Mouse (Mus musculus) hindbrain, embryonic 10.5 days (tissue): ENCODE measurements around the gene Fam92b. TPM values are rescaled to one million over a fixed set of nuclear protein-coding genes. Genes with fewer than 3 reads are reported as not detected.

Source experiments
- DNase-seq: peaks from one replicate; pipeline ENCODE4 v3.0.0-alpha.2; 2017; ENCODE audit warnings: low spot score
- H3K27ac ChIP-seq: fragments of 300-500 bp; sonication (generic); 2 replicates; pipeline ENCODE4 v1.5.1; 2016; ENCODE audit warnings: mild to moderate bottlenecking, moderate library complexity
- H3K27me3 ChIP-seq: fragments of 300-500 bp; sonication (generic); 2 replicates; pipeline ENCODE4 v1.6.1; 2016; ENCODE audit warnings: mild to moderate bottlenecking; ENCODE audit not compliant: poor library complexity, insufficient read depth, severe bottlenecking
- H3K36me3 ChIP-seq: fragments of 300-500 bp; sonication (generic); 2 replicates; pipeline ENCODE4 v1.6.1; 2016; ENCODE audit warnings: mild to moderate bottlenecking, moderate library complexity
- H3K4me1 ChIP-seq: fragments of 300-500 bp; sonication (generic); replicated peaks from 2 replicates; pipeline ENCODE4 v1.6.1; 2016; ENCODE audit warnings: mild to moderate bottlenecking
- H3K4me3 ChIP-seq: fragments of 300-500 bp; sonication (generic); 2 replicates; pipeline ENCODE4 v1.5.1; 2016; ENCODE audit warnings: mild to moderate bottlenecking, moderate library complexity
- H3K9me3 ChIP-seq: fragments of 300-500 bp; sonication (generic); 2 replicates; pipeline ENCODE4 v1.6.1; 2016; ENCODE audit warnings: mild to moderate bottlenecking, moderate library complexity
- WGBS: fragments of 180-500 bp; shearing (Covaris S2); methylation state at CpG from one replicate; pipeline ENCODE4 v1.1.7; 2016; 5-methylcytosine and 5-hydroxymethylcytosine counted together
- polyA plus RNA-seq: library from polyadenylated mRNA; unstranded; fragments of >200 nt; fragmentation: Nextera tagmentation; extraction: Ambion mirVana; gene quantifications from 2 replicates; pipeline ENCODE4 v1.2.1, GENCODE M21; 2016

Gene Fam92b
- polyA plus RNA-seq, 1 experiment from 2014 or later, result 4.1 TPM

DNA sequence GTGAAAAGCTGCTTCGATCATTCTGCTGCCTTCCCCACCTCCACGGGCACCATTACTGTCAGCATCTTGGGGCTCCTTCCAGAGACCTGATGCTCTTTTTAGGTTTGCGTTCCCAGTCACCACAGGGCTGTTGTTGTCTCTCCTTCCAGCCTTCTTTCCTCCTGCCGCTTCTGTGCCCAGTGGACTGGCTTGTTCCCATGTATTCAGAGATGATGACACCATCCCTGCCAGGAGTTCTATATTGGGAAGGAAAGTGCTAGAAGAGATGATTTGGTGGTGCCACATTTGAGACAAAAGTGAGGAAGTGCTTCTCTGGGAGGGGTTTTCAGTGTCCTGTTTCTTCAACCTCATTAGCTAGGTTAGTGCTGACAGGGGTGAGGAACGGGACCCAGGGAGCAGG, 58.4 kb downstream of the Fam92b start:
- 81% methylated on average over 5 of the region's 5 CpGs for WGBS
- no peak overlapping the region for H3K4me3 ChIP-seq
- no peaks in the 10 kb centered on the region for H3K36me3 ChIP-seq
- no peak overlapping the region for H3K27ac ChIP-seq
- no peaks in the 10 kb centered on the region for H3K9me3 ChIP-seq
- no peak for DNase-seq
- H3K4me1 ChIP-seq, result peaks cover 22% of the 10 kb centered on the region
- H3K27me3 ChIP-seq, result peaks cover 50% of the 10 kb centered on the region

DNA sequence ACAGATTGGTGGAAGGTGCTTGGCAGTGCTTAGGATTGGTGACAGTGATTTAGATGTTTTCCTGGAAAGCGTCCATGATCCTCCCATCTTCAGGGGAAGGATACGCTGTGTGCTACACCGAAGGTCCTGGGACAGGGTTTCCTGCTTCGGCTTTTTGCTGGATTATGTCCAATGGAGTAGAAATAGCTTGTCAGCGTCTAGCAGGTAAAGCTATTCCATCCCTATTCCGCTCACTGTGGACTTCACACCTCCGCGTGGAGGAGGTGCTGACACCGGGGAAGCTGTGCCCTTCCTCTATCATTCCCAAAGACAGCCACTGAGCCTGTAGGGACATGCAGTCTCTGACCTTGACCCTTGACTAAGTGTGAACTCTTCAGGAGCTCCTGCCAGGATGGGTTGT, 59.1 kb downstream of the Fam92b start:
- H3K36me3 ChIP-seq, result no peaks in the 10 kb centered on the region
- 88% methylated on average over 9 of the region's 9 CpGs for WGBS
- H3K4me1 ChIP-seq, result peaks cover 23% of the 10 kb centered on the region
- no peak overlapping the region for H3K27ac ChIP-seq
- peaks cover 50% of the 10 kb centered on the region for H3K27me3 ChIP-seq
- no peak for DNase-seq
- no peak overlapping the region for H3K4me3 ChIP-seq
- no peaks in the 10 kb centered on the region for H3K9me3 ChIP-seq

DNA sequence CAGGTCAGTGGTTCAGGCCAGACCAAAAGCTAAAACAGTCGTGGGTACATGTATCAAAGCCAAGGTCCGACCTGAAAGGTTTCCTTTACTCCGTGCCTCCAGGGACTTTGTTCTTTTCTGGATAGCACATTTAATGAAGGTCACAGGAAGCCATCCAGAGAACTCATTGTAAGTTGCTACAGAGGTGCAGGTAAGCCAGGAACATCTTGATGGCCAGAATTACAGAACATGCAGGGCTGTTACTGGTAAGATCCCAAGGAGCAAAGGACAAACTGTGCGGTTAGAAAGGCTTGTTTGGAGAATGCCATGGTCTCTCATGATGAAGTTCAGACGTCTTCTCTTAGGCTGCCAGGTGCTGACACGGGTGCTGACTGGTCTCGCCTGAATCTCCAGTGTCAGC, 60.7 kb downstream of the Fam92b start:
- Histone ChIP-seq H3K4me3 (no peak overlapping the region), H3K27ac (no peak overlapping the region), H3K9me3 (no peaks in the 10 kb centered on the region), H3K4me1 (peaks cover 29% of the 10 kb centered on the region), H3K27me3 (peaks cover 50% of the 10 kb centered on the region), H3K36me3 (no peaks in the 10 kb centered on the region)
- no peak for DNase-seq
- 83% methylated on average over 7 of the region's 7 CpGs for WGBS

Other genes starting within 250 kb of the Fam92b start
- 3.8 and 4.6 TPM in 2 replicates for gene Crispld2, start 185.0 kb downstream of the Fam92b start, polyA plus RNA-seq
- gene Zdhhc7, start 76.0 kb downstream of the Fam92b start, polyA plus RNA-seq, result 34.1 and 38.7 TPM in 2 replicates
- 5.2 and 12.5 TPM in 2 replicates for gene 6430548M08Rik, start 63.3 kb downstream of the Fam92b start, polyA plus RNA-seq
- 14.3 and 22.9 TPM in 2 replicates for gene Gse1, start 51.0 kb upstream of the Fam92b start, polyA plus RNA-seq